Mouse (Mus musculus): Measurements from ENCODE around the gene Sppl2a.

Gene Sppl2a

DNA sequence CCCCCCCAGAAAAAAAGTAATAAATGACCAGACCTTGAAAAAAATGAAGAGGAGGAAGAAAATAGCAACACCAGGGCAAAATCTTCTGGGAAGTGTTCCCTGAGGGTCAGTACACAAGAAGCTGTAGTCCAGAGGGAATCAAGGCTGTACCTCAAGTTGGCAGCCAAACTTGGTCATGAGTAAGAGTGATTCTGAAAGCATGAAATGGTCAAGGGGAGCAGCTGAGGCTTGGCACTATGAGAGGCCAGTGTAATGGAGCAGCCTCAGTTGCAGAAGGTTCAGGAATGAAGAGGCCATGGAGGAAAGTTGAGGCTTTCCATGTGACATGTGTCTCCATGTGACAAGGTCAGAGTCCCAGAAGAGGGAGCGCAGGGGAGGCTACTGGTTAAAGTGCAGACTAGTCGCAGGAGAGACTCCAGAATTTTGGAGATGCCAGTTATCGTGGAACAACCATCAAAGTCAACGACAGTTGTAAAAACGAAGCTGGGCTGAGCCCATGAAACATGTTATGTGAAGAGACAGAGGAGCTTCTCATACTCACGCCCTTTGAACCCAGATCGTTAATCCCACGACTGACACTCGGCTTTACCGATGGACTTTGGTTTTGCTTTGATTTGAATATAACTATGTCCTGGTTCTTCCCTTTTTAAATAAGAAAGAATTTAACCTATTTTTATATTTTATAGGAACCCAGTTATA, 67.4 kb downstream of the Sppl2a start:
- no peak for TF ChIP-seq GATA4 (IDR thresholded peaks at IDR 0.05; ENCODE audit: insufficient replicate concordance, low read length)

- no peak for TF ChIP-seq GATA4 (IDR thresholded peaks at IDR 0.05; ENCODE audit: insufficient replicate concordance, low read length)
Measured at GRCm38 (mm10) chr2:126865026-126865425, 68.0 kb downstream of the Sppl2a start.

- no peak for TF ChIP-seq GATA4 (IDR thresholded peaks at IDR 0.05; ENCODE audit: insufficient replicate concordance, low read length)
Measured at GRCm38 (mm10) chr2:126844751-126845150, 88.3 kb downstream of the Sppl2a start.
